Mouse (Mus musculus) bone marrow, adult 2 months (tissue): ENCODE results near the gene Slc26a6. TPM values are rescaled to one million over a fixed set of nuclear protein-coding genes. Genes with fewer than 3 reads are reported as not detected.
A peak's percentile ranks its signal among the peaks of the same experiment; 100 is the strongest.

ENCODE experiments used
- H3K27ac ChIP-seq: fragments of 200-500 bp; 2 replicates; pipeline ENCODE4 v1.5.1; 2012; ENCODE audit warnings: low read depth, mild to moderate bottlenecking, control low read depth, inconsistent platforms, low read length; ENCODE audit not compliant: control insufficient read depth, poor library complexity, insufficient read depth
- H3K4me1 ChIP-seq: fragments of 200-500 bp; 2 replicates; pipeline ENCODE4 v1.6.1; 2011; ENCODE audit warnings: low read length; ENCODE audit not compliant: control insufficient read depth, insufficient read depth
- H3K4me3 ChIP-seq: fragments of 200-500 bp; replicated peaks from 2 replicates; pipeline ENCODE3; 2011; ENCODE audit warnings: mild to moderate bottlenecking, low read depth, low read length, control low read depth; ENCODE audit not compliant: control insufficient read depth
- CTCF ChIP-seq: fragments of 200-500 bp; IDR thresholded peaks from 2 replicates; pipeline ENCODE4 v1.5.1; 2011; ENCODE audit warnings: low read length, control low read depth; ENCODE audit not compliant: control insufficient read depth, insufficient read depth
- POLR2A ChIP-seq: fragments of 200-500 bp; IDR thresholded peaks from 2 replicates; pipeline ENCODE4 v1.6.1; 2011; ENCODE audit warnings: low read depth, mild to moderate bottlenecking, control low read depth, low read length, borderline replicate concordance; ENCODE audit not compliant: control insufficient read depth
- WGBS: fragments of 180-500 bp; shearing (Covaris S2); methylation state at CpG from one replicate; pipeline ENCODE4 v1.1.7; 2018; 5-methylcytosine and 5-hydroxymethylcytosine counted together
- polyA plus RNA-seq: library from polyadenylated mRNA; stranded (reverse); fragments of >200 nt; gene quantifications from 2 replicates; pipeline ENCODE4 v1.2.4, GENCODE M21; 2011; ENCODE audit warnings: low replicate concordance; ENCODE audit not compliant: missing spikeins, insufficient read depth, insufficient read length

The Slc26a6 gene
- polyA plus RNA-seq, 1 experiment = 13.3 TPM

GRCm38 (mm10) chr9:108815557-108815956, 37.5 kb upstream of the Slc26a6 start:
- TF ChIP-seq CTCF = no peak
- TF ChIP-seq POLR2A = no peak
- H3K27ac ChIP-seq = no peak overlapping the region
- no peaks in the 10 kb centered on the region for H3K4me1 ChIP-seq
- WGBS = 68% methylated on average over 7 of the region's 7 CpGs
- no peak overlapping the region for H3K4me3 ChIP-seq

GRCm38 (mm10) chr9:108819495-108819894, 33.6 kb upstream of the Slc26a6 start:
- no peak overlapping the region for H3K27ac ChIP-seq
- WGBS = 55% methylated on average over 3 of the region's 3 CpGs
- TF ChIP-seq POLR2A (no peak), CTCF (peak; percentile 78)

GRCm38 (mm10) chr9:108820077-108820476, 33.0 kb upstream of the Slc26a6 start:
- Histone ChIP-seq H3K4me1 (no peaks in the 10 kb centered on the region), H3K27ac (no peak overlapping the region), H3K4me3 (no peak overlapping the region)
- no peak for TF ChIP-seq POLR2A
- TF ChIP-seq CTCF = no peak
- 57% methylated on average over 5 of the region's 5 CpGs for WGBS

More at GRCm38 (mm10) chr9:108819495-108819894, 33.6 kb upstream of the Slc26a6 start:
- Histone ChIP-seq H3K4me3 (no peak overlapping the region), H3K4me1 (no peaks in the 10 kb centered on the region)

GRCm38 (mm10) chr9:108824144-108824685, 28.9 kb upstream of the Slc26a6 start:
- Histone ChIP-seq H3K4me3 (no peak overlapping the region), H3K27ac (no peak overlapping the region), H3K4me1 (peaks cover 6% of the 10 kb centered on the region; the same call in 1 of the 2 replicates)
- WGBS = 10% methylated on average over 25 of the region's 25 CpGs
- TF ChIP-seq POLR2A (no peak), CTCF (no peak)

- Histone ChIP-seq H3K4me3 (no peak overlapping the region), H3K4me1 (peaks cover 6% of the 10 kb centered on the region; the same call in 1 of the 2 replicates), H3K27ac (no peak overlapping the region)
- TF ChIP-seq CTCF = no peak
- TF ChIP-seq POLR2A = no peak
- WGBS = 12% methylated on average over 31 of the region's 31 CpGs
Observed at GRCm38 (mm10) chr9:108824755-108825413, 28.2 kb upstream of the Slc26a6 start.

GRCm38 (mm10) chr9:108825820-108826699, 27.0 kb upstream of the Slc26a6 start, which contains the start of gene Celsr3:
Celsr3 (plus strand) TSS chr9:108826320.
- peaks cover 6% of the 10 kb centered on the region; the same call in 1 of the 2 replicates for H3K4me1 ChIP-seq
- 7% methylated on average over 68 of the region's 70 CpGs for WGBS

GRCm38 (mm10) chr9:108826700-108827340, 26.3 kb upstream of the Slc26a6 start:
- no peak for TF ChIP-seq POLR2A
- TF ChIP-seq CTCF = peak; percentile 32; the same call in 1 of the 2 replicates
- peak overlapping the region; percentile 64 for H3K4me3 ChIP-seq
- H3K27ac ChIP-seq = peak overlapping the region; percentile 34
- 3% methylated on average over 39 of the region's 39 CpGs for WGBS
- peaks cover 6% of the 10 kb centered on the region; the same call in 1 of the 2 replicates for H3K4me1 ChIP-seq

More at GRCm38 (mm10) chr9:108825820-108826699, 27.0 kb upstream of the Slc26a6 start, which contains the start of gene Celsr3:
- Histone ChIP-seq H3K4me3 (peak within 1 kb of the TSS; percentile 64), H3K27ac (peak within 1 kb of the TSS; percentile 34)
- TF ChIP-seq POLR2A (no peak), CTCF (no peak)
